Mouse (Mus musculus): ENCODE results near the gene Uncx.
"Not testable (repeated sequence)": the region's sequence is repeated elsewhere in the genome, so short reads cannot be mapped to it uniquely, and the experiment has no call there.

The Uncx gene

DNA sequence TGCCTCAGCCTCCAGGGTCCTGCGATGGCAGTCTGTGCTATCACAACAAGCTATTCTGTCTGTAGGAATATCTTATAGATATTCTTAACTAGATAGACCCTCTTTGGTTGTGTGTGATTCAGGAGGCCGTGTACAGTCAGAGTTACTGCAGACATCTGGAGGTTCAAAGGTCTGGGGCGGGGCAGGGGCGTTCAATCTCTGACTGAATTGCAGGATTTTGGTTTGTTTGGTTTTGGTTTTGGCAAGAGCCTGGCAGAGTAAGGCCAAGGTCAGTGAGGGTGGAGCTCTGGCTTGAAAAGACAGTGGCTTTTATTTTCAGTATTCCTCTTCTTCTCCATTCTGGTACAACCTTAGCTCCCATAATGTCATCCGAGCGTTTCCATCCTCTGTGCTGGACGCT is 16.5 kb downstream of the Uncx start:
- DNase-seq (ENCODE audit: extremely low spot score, low read depth, low spot score) = no peak

DNA sequence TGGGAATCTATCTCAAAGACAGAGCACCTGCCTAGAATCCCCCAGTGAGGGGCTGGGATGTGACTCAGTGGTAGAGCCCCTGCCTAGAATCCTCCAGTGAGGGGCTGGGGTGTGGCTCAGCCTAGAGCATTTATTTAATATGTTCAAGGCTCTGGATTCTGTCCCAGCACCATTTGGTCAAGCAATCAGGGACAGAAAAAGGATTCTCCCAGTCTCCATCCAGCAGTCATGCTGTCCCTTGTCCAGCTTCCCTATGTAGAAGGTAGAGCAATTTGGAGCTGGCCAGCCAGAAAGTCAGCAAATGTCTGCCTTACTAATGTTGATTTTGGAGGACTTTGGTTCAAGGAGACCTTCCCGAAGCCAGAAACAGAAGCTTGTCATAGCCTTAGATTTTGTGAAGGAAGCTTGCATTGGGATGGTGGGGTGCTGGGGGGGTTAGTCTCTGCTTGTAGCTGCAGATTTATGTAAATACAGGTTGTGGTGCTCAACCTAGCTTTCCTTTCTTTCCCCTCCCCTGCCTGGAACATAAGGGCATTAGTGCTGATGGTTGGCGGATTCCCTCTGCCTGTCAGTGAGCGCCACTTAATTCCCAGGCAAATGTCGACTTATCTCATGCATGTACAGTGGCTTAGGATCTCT is 18.2 kb downstream of the Uncx start:
- DNase-seq (ENCODE audit: extremely low spot score, low read depth, low spot score) = no peak

GRCm38 (mm10) chr5:139564663-139565062 is 21.4 kb downstream of the Uncx start:
- DNase-seq (ENCODE audit: extremely low spot score, low read depth, low spot score) = no peak

GRCm38 (mm10) chr5:139565462-139565861 is 22.2 kb downstream of the Uncx start:
- no peak for DNase-seq (ENCODE audit: extremely low spot score, low read depth, low spot score)

DNA sequence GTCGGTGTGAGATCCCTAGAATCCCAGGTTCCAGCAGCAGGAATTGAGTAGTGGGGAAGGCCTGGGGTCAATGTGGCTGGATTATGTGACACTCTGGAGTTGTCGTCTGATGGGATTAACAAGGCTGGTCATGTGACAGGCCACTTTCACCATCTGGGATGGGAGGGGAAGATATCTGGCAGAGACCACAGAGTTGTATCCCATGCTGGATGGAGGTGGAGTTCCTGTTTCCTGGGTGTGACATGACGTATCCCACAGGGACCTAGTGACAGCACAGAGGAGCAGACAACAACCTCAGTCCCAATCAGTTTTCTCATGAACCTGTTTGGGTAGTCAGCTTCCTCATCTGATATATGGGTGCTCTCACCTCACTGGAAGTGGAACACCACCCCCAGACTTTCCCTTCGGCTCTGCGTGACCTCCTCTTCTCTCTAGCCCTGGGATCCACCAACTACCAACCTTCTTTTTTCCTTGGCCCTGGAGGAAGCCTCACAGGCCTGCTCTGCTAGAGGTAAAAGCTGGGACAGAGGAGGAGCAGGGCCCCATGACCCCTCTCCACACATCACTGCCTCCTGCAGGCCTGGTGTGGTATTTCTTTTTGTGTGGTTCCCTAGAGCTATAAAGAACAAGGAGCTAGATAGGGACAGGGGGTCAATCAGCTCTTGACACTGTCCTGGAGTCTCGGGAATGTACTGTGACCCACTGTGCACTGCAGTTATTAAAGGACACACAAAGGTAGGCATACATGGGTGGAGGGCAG is 23.5 kb downstream of the Uncx start:
- DNase-seq (ENCODE audit: extremely low spot score, low read depth, low spot score) = no peak

DNA sequence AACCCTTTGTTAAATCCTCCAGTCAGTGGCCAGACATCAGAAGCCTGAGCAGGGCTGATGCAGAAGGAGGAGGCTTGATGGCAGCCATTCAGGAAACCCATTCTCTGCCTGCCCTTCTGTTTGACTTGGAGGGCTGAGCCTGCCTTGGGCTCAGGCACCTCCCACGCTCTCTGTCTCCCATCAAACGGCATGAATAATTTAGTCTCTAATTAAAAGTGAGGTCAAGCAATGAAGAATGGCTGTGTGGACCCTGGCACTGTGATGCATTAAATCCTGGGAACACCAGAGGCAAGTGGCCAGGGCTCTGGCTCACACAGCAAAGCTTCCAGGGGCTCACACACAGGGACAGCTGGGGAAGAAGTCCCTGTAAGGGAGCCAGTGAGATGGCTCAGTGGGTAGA is 24.8 kb downstream of the Uncx start:
- DNase-seq (ENCODE audit: extremely low spot score, low read depth, low spot score) = no peak

- DNase-seq (ENCODE audit: extremely low spot score, low read depth, low spot score) = no peak
Observed at GRCm38 (mm10) chr5:139572526-139572925, 29.2 kb downstream of the Uncx start.

DNA sequence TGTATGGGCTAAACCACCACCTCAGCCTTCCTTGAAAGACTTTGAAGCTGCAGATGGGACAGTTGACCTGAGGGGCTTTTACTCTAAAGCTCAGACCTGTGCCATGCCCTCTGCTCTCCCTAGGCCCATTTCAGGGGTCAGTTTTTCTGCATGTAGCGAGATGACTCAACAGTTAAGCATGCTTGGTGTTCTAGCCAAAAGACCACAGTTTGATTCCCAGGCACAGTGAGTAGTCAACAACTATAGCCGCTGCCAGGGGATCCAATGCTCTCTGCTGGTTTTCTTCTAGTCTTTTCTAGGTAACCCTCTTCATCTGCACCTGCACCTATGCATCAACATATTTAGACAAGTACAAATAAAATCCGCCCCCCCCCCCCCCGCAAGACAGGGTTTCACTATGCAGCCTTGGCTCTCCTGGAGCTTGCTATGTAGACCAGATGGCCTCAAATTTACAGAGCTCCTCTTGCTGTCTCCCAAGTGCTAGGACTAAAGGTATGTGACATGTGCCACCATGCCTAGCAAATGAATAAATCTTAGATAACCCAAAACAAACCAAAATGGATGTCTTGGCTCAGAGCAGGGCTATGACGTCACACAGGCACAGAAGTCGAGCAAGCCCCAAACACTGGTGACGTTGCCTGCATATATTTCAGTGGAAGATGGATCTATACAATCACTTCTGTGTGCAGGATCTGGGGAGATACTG is 30.5 kb downstream of the Uncx start:
- DNase-seq (ENCODE audit: extremely low spot score, low read depth, low spot score) = no peak

DNA sequence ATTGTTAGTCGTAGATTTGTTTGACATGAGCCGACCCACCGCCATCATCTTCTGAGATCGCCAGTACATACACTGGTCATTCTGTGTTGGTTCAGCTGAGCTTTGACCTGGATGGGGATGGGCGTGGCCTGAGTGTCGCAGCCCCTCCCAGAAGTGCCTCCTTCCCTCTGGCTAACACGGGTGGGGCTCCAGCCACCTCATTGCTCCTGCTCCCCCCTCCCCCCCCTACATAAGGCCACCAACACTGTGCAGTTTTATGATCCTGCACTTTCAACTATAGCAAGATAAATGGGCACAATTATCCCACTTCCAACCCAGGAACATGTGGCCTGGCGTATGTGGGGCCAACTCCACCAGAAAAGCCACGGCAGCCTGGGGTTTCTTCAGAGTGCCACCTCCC is 31.8 kb downstream of the Uncx start:
- DNase-seq (ENCODE audit: extremely low spot score, low read depth, low spot score) = no peak

DNA sequence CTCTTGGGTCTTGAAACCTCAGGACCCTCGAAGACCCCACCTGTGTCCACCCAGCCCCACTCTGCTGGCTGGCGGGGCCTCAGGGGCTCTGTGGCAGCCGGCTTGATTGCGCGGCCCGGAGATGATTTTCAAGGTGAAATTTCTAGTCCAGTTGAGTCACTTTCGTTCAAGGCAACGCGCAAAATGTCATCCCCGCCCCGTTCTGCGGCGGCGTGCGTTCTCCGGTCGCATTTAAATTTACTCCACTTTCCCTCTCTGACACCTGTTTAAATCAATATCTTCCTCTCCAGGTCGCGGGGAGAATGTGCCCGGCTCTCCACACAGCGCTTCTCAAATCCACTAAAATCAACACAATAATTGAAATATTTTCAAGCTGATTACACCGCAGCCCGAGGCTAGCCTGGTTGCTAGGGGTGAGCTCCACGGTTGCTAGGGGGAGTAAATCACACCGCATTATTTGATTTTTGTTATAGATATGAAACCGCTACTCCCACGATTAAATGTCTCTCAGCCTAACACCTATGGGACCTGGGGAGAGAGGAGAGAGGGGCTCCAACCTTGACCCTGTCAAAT is 37.0 kb downstream of the Uncx start:
- DNase-seq (ENCODE audit: extremely low spot score, low read depth, low spot score) = no peak

DNA sequence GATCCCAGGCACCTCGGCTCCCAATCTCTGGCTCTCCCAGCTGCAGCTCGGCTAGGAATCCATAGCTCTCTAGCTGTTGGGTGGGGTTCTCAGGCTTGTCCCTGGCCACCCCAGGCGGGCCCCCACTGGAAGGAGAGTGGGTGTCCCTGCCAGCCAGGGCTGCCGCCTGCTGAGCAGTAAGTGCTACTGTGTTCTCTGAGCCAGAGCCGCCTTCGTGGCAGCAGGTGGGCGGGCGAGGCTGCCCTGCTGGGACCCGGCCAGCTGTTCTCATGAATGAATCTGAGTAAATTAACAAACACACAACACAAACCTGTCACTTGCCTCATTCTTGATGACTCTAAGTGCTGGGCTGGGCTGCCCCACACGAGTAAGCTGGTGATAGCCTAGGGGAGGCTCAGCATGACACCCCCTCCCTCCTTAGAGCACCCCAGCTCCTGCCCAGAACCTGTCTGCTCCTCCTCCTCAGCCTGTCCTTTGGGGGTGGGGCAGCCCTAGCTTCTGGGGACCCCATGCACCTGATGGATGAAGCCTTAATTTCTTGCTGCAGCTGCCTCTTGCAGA is 38.1 kb downstream of the Uncx start:
- no peak for DNase-seq (ENCODE audit: extremely low spot score, low read depth, low spot score)

- DNase-seq (ENCODE audit: extremely low spot score, low read depth, low spot score) = no peak
Observed at GRCm38 (mm10) chr5:139584971-139585747, 41.9 kb downstream of the Uncx start.

- no peak for DNase-seq (ENCODE audit: extremely low spot score, low read depth, low spot score)
Observed at GRCm38 (mm10) chr5:139585748-139586060, 42.4 kb downstream of the Uncx start.

- DNase-seq (ENCODE audit: extremely low spot score, low read depth, low spot score) = not testable (repeated sequence)
Observed at GRCm38 (mm10) chr5:139587459-139587858, 44.2 kb downstream of the Uncx start.

GRCm38 (mm10) chr5:139590682-139591360 is 47.5 kb downstream of the Uncx start:
- not testable (repeated sequence) for DNase-seq (ENCODE audit: extremely low spot score, low read depth, low spot score)

GRCm38 (mm10) chr5:139592011-139592410 is 48.7 kb downstream of the Uncx start:
- no peak for DNase-seq (ENCODE audit: extremely low spot score, low read depth, low spot score)

DNA sequence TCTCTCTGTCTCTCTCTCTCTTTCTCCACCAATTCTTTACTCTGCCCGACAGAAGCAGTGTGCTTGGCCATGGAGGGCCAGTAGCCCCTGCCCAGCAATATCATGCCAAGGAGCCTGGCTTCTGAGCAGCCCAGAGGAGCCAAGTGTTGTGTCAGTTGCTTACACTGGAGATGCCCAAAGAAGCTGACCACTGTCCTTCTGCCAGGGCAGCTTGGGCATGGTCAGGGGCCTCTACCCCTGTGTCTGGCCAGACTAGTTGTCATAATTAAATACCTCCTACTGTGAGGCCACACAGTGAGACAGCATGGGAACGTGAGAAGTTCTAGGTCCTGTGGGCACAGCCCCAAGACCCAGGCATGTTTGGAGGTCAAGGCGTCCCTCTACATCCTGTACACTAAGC is 49.6 kb downstream of the Uncx start:
- DNase-seq (ENCODE audit: extremely low spot score, low read depth, low spot score) = no peak

- no peak for DNase-seq (ENCODE audit: extremely low spot score, low read depth, low spot score)
Observed at GRCm38 (mm10) chr5:139593746-139594145, 50.5 kb downstream of the Uncx start.

DNA sequence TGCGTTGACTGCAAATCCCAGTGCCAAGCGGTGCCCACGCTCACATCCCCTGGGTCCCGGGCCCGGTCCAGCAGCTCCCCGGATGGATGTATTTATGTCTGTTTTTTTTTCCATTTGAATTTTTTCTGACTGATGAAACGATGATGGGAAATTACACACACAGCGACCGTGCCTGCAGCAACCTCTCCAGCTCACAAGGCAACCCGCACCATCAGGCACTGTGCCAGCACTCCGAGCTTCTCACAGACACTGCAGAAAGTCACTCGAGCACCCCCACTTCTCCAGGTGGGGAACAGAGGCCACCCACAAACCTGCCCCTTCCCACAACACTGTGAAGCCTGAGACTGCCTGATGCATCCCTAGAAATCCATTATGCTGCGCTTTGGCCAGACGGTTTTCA is 51.7 kb downstream of the Uncx start:
- DNase-seq (ENCODE audit: extremely low spot score, low read depth, low spot score) = no peak
